Mouse (Mus musculus) C2C12 (cell line): ENCODE data around the gene Prex1.

Source experiments
- CEBPB ChIP-seq: IDR thresholded peaks from one replicate; pipeline ENCODE4 v1.6.1; 2011; ENCODE audit warnings: low read depth, mild to moderate bottlenecking, control low read depth, moderate library complexity
- CTCF ChIP-seq: IDR thresholded peaks from one replicate; pipeline ENCODE4 v1.5.1; 2011; ENCODE audit not compliant: control insufficient read depth, insufficient read depth, insufficient read length
- MAX ChIP-seq: IDR thresholded peaks from one replicate; pipeline ENCODE4 v1.6.1; 2011; ENCODE audit warnings: mild to moderate bottlenecking, control low read depth
- USF1 ChIP-seq: IDR thresholded peaks from one replicate; pipeline ENCODE4 v1.6.1; 2011; ENCODE audit warnings: low read depth, mild to moderate bottlenecking, control low read depth, moderate library complexity

DNA sequence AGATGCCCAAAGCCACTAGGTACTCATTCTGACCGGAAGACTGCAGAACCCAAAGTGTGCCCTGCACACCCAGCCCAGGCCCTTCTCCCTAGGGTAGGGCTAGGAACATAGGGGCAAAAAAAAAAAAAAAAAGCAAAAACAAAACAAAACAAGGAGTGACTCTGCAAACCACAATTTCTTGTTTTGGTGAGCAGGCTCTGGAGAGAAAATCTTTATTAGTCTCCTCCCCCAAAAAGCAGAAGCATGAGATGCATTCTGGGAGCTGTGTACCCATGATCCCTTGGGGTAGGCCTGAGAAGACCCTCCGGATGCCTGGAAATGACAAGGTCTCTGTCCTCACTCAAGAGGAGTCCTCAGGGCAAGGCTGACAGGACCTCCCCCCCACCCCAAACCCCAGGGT, 3.7 kb downstream of the Prex1 start:
- TF ChIP-seq CTCF (no peak), CEBPB (no peak), MAX (no peak), USF1 (no peak)
